Mouse (Mus musculus): ENCODE measurements around the gene Sfxn3.

Gene Sfxn3

GRCm38 (mm10) chr19:45044389-45044927 is 2.8 kb upstream of the Sfxn3 start:
- CTCF ChIA-PET, result interaction anchor here (0.6 kb wide), 1 partner anchor 27 kb away, joined by 6 read pairs; no protein-coding TSS in a partner anchor

- CTCF ChIA-PET, result no interaction called here
Observed at GRCm38 (mm10) chr19:45045236-45045635, 2.1 kb upstream of the Sfxn3 start.

GRCm38 (mm10) chr19:45045651-45046050 is 1.7 kb upstream of the Sfxn3 start, which contains the start of gene Pdzd7:
TSS of gene Pdzd7 (minus strand) at chr19:45045717.
- CTCF ChIA-PET, result no interaction called here

- CTCF ChIA-PET, result interaction anchor here (0.5 to 1.6 kb wide), 3 partner anchors 11 to 964 kb away, joined by 4 to 6 read pairs (median 4); no protein-coding TSS in a partner anchor
Observed at GRCm38 (mm10) chr19:45046523-45047321, 581 bp upstream of the Sfxn3 start.

- CTCF ChIA-PET, result interaction anchor here (0.8 to 1.6 kb wide), 3 partner anchors 10 to 21 kb away, joined by 4 to 7 read pairs (median 6); no protein-coding TSS in a partner anchor
Observed at GRCm38 (mm10) chr19:45047935-45048643, 786 bp downstream of the Sfxn3 start.

GRCm38 (mm10) chr19:45048644-45049365 is 1.5 kb downstream of the Sfxn3 start:
- CTCF ChIA-PET, result no interaction called here

GRCm38 (mm10) chr19:45049523-45049922 is 2.2 kb downstream of the Sfxn3 start:
- CTCF ChIA-PET, result no interaction called here

GRCm38 (mm10) chr19:45053451-45053850 is 6.1 kb downstream of the Sfxn3 start:
- CTCF ChIA-PET, result no interaction called here

- CTCF ChIA-PET, result interaction anchor here (0.6 kb wide), 3 partner anchors 38 to 1550 kb away, joined by 3 to 4 read pairs (median 3); no protein-coding TSS in a partner anchor
Observed at GRCm38 (mm10) chr19:45054892-45055690, 7.8 kb downstream of the Sfxn3 start.

- CTCF ChIA-PET, result interaction anchor here (0.8 kb wide), 1 partner anchor 13 kb away, joined by 3 read pairs; no protein-coding TSS in a partner anchor
Observed at GRCm38 (mm10) chr19:45056364-45056763, 9.1 kb downstream of the Sfxn3 start.

GRCm38 (mm10) chr19:45056908-45057698 is 9.8 kb downstream of the Sfxn3 start:
- CTCF ChIA-PET, result interaction anchor here (0.5 to 2.4 kb wide), 8 partner anchors 10 to 706 kb away, joined by 3 to 9 read pairs (median 4); partner anchors contain the start of genes Kazald1, Sfxn3 and Twnk

- CTCF ChIA-PET, result interaction anchor here (1.0 to 2.4 kb wide), 5 partner anchors 10 to 52 kb away, joined by 3 to 9 read pairs (median 3); partner anchors contain the start of genes Kazald1, Sfxn3 and Twnk
Observed at GRCm38 (mm10) chr19:45057724-45058112, 10.4 kb downstream of the Sfxn3 start.

GRCm38 (mm10) chr19:45058113-45058839 is 11.0 kb downstream of the Sfxn3 start:
- CTCF ChIA-PET, result interaction anchor here (0.7 to 2.4 kb wide), 6 partner anchors 11 to 84 kb away, joined by 3 to 9 read pairs (median 4); partner anchors contain the start of genes Kazald1, Sfxn3 and Twnk

- CTCF ChIA-PET, result interaction anchor here (0.7 to 2.4 kb wide), 2 partner anchors 16 to 85 kb away, joined by 4 to 9 read pairs; partner anchors contain the start of gene Kazald1
Observed at GRCm38 (mm10) chr19:45058841-45059240, 11.5 kb downstream of the Sfxn3 start.

- CTCF ChIA-PET, result interaction anchor here (0.7 kb wide), 1 partner anchor 159 kb away, joined by 5 read pairs; no protein-coding TSS in a partner anchor
Observed at GRCm38 (mm10) chr19:45063565-45064292, 16.4 kb downstream of the Sfxn3 start.

- CTCF ChIA-PET, result interaction anchor here (0.9 kb wide), 1 partner anchor 16 kb away, joined by 3 read pairs; no protein-coding TSS in a partner anchor
Observed at GRCm38 (mm10) chr19:45065226-45065625, 17.9 kb downstream of the Sfxn3 start.

- CTCF ChIA-PET, result no interaction called here
Observed at GRCm38 (mm10) chr19:45067170-45067569, 19.9 kb downstream of the Sfxn3 start.

All from spleen, embryonic (tissue).